Mouse (Mus musculus) Patski (cell line): ENCODE results near the gene Pusl1. TPM values are rescaled to one million over a fixed set of nuclear protein-coding genes. Genes with fewer than 3 reads are reported as not detected.

Source experiments
- ATAC-seq: fragments of 100-300 bp; one replicate; pipeline ENCODE4 v1.8.0; 2021
- CTCF ChIA-PET: fragments of 350-600 bp; sonication (Branson Sonifier 250); formaldehyde crosslinking; loops from one replicate; lab custom pipeline; 2022; ENCODE audit warnings: inconsistent platforms; lab: Charles Lee
- POLR2A ChIA-PET: fragments of 350-600 bp; sonication (Branson Sonifier 250); formaldehyde crosslinking; loops from one replicate; lab custom pipeline; 2022; ENCODE audit warnings: antibody characterized with exemption, inconsistent platforms; lab: Charles Lee
- DNase-seq: peaks from one replicate; pipeline ENCODE4 v3.0.0-alpha.2; 2011; ENCODE audit warnings: low read depth, low spot score
- H3K27me3 ChIP-seq: fragments of 371-371 bp; one replicate; pipeline ENCODE4 v1.5.1; 2021
- CTCF ChIP-seq: fragments of 100-300 bp; IDR thresholded peaks from one replicate; pipeline ENCODE4 v1.5.1; 2021
- in situ Hi-C: fragments of 300-500 bp; cut with MboI; formaldehyde crosslinking; loops from 3 replicates; pipeline ENCODE4 v1.11.1; 2018; ENCODE audit warnings: low pct_unique_long_range_greater_than_20kb, mixed read lengths
- polyA plus RNA-seq: library from polyadenylated mRNA; unstranded; gene quantifications from one replicate; pipeline ENCODE4 v1.2.3, GENCODE M21; 2021

Gene Pusl1
- 22.4 TPM for polyA plus RNA-seq

DNA sequence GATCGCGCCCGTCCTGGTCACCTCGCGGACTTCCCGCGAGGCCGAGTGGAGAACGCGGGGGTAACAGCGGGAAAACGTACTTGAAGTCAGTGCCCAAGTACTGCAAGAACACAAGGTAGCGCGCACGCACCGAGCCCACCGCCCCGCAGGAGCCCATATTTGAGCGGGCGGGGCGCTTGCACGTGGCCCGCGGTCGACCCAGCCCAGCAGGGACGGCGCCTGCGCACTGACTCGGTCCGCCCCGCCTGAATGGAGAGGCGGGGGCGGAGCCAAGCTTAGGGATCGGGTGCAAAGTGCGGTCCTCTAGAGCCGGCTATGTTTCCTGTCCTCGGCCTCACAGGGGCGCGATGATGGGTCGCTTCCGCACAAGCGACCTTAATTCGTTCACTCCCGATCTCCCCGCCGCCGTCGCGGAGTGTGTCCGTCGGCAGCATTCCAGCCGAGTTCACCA lies at the start of gene Pusl1, which contains the start of gene Acap3:
Pusl1 (minus strand) TSS at position 231 of the 451 bp plus-strand sequence.
Acap3 (plus strand) TSS at position 272 of the 451 bp plus-strand sequence.
- no peak for TF ChIP-seq CTCF
- in situ Hi-C loops, result loop anchor here (5.0 kb wide), 1 partner anchor 59 kb away; the partner anchor contains the start of gene Aurkaip1
- ATAC-seq (peak; percentile 59), DNase-seq (no peak)
- no peaks in the 10 kb centered on the region for H3K27me3 ChIP-seq
- ChIA-PET CTCF (no interaction called here), POLR2A (no interaction called here)

DNA sequence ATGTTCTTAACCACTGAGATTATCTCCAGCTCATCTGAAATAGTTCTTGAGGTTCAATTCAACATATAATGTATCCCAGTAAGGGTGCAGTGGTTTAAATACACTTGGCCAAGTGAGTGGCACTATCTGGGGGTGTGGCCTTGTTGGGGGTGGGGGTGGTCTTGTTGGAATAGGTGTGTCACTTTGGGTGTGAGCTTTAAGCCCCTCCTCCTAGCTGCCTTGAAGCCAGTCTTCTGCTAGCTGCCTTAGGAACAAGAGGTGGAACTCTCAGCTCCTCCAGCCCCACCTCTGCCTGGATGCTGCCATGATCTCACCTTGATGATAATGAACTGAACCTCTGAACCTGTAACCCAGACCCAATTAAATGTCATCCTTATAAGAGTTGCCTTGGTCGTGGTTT lies 40.5 kb upstream of the Pusl1 start:
- no peak for TF ChIP-seq CTCF
- no peak for ATAC-seq
- ChIA-PET CTCF (interaction anchor here (1.1 kb wide), 1 partner anchor 193 kb away, joined by 3 read pairs; no protein-coding TSS in a partner anchor), POLR2A (no interaction called here)
- in situ Hi-C loops, result no loop called here
- DNase-seq, result no peak
- H3K27me3 ChIP-seq, result no peaks in the 10 kb centered on the region

DNA sequence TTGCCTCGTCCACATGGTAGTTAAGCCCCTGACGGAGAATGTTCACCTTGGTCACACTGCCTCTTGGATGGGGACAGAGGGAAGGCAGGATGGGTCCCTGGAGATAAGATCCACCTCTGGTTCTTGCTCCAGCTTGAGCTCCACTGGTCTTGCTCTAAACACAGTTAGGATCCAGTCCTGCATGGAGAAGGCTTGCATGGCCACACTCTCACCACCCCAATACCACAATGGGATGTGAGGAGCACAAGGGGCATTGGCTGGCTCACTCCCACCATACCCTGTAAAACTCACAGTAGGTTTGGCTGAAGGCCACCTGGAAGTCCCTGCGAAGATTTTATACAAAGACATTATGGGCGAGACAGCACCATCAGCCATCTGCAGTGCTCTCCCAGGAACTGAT lies 17.2 kb upstream of the Pusl1 start:
- no peak for ATAC-seq
- CTCF ChIA-PET, result interaction anchor here (1.3 kb wide), 1 partner anchor 39 kb away, joined by 4 read pairs; no protein-coding TSS in a partner anchor
- no peaks in the 10 kb centered on the region for H3K27me3 ChIP-seq
- no peak for TF ChIP-seq CTCF
- no peak for DNase-seq
- in situ Hi-C loops, result loop anchor here (5.0 kb wide), 1 partner anchor 34 kb away; the partner anchor contains the start of gene Ube2j2
- POLR2A ChIA-PET, result no interaction called here

DNA sequence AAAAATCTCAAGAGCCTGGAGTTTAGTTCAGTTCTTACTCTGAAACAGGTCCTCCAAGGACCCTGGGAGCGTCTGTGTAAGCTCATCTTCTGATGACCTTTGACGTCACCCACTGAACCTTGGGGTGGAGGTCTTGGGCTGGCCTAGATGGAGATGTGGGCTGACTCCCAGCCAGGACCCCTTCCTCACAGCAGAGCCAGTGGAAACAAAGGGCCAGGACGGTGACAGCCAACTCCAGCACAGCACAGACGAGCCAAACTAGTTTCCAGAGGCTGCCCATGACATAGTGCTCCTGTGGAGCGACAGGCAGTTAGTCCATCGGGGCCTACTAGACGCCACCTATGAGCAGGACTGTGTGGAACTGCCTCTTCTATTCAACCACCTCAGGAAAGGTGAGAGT lies 16.7 kb upstream of the Pusl1 start:
- in situ Hi-C loops, result loop anchor here (5.0 kb wide), 1 partner anchor 34 kb away; the partner anchor contains the start of gene Ube2j2

DNA sequence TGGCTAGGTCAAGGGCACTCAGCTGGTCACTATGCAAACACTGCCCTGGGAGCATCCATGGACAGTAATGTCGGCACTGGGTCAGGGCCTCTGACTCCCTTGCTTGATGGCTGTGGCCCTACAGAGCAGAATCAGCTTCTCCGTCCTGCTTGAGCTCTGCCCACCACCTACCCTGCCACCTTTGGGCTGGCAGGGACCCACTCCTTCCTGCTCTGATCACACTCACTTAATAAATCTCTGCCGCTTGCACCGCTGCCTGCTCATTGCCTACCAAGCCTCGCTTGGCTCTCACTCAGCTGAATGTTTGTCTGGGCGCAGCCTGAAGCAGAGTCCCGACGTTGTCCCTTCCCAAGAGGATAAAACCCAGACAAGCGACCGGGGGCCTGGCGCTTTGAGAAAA lies 15.4 kb upstream of the Pusl1 start:
- no peaks in the 10 kb centered on the region for H3K27me3 ChIP-seq
- in situ Hi-C loops, result loop anchor here (5.0 kb wide), 1 partner anchor 35 kb away; the partner anchor contains the start of gene Ube2j2
- no peak for DNase-seq
- CTCF ChIA-PET, result no interaction called here
- no peak for ATAC-seq
- TF ChIP-seq CTCF, result no peak
- POLR2A ChIA-PET, result no interaction called here

More for the DNA sequence above, 16.7 kb upstream of the Pusl1 start:
- no peak for TF ChIP-seq CTCF
- DNase-seq (no peak), ATAC-seq (no peak)
- H3K27me3 ChIP-seq, result no peaks in the 10 kb centered on the region
- ChIA-PET POLR2A (no interaction called here), CTCF (interaction anchor here (1.3 kb wide), 1 partner anchor 40 kb away, joined by 4 read pairs; no protein-coding TSS in a partner anchor)

DNA sequence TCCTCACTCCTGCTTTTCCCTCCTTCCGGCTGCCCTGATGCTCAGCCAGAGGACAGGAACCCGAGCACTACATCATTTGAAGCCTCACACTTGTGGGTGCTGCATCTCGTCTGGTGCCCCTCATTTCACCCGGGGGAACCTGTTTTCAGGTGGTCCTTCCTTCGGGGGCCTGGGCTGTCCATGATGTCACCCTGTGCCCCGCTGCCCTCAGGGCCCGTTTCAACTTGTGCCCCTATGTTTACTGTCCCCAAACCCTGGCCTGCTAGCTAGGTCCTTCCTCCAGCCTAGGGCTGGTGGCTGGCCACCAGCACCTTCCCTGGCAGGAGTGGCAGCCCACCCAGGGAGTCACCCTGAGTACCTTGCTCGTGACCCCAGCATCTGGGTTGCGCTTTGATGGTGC lies 14.5 kb upstream of the Pusl1 start:
- TF ChIP-seq CTCF, result no peak
- ATAC-seq (no peak), DNase-seq (no peak)
- in situ Hi-C loops, result loop anchor here (5.0 kb wide), 1 partner anchor 36 kb away; the partner anchor contains the start of gene Ube2j2
- CTCF ChIA-PET, result no interaction called here
- H3K27me3 ChIP-seq, result no peaks in the 10 kb centered on the region
- POLR2A ChIA-PET, result no interaction called here

DNA sequence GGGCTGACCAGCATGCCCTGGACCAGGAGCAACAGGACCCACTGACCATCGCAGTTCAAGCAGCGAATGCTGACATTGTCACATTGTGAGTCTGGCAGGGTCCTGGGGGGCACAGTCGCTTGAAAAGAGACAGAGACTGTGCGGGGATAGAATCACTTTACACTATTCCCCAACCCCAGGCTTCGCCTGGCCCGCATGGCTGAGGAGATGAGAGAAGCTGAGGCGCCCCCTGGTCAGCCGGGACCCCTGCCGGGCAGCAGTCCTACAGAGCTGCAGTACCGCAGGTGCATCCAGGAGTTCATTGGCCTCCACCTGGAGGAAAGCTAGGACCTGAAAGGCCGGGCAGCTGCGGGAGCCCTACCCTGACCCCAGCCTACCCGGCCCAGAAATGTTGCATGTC lies 14.1 kb upstream of the Pusl1 start:
- TF ChIP-seq CTCF, result no peak
- no peak for ATAC-seq
- H3K27me3 ChIP-seq, result no peaks in the 10 kb centered on the region
- ChIA-PET CTCF (no interaction called here), POLR2A (no interaction called here)
- in situ Hi-C loops, result loop anchor here (5.0 kb wide), 1 partner anchor 37 kb away; the partner anchor contains the start of gene Ube2j2
- DNase-seq, result no peak

DNA sequence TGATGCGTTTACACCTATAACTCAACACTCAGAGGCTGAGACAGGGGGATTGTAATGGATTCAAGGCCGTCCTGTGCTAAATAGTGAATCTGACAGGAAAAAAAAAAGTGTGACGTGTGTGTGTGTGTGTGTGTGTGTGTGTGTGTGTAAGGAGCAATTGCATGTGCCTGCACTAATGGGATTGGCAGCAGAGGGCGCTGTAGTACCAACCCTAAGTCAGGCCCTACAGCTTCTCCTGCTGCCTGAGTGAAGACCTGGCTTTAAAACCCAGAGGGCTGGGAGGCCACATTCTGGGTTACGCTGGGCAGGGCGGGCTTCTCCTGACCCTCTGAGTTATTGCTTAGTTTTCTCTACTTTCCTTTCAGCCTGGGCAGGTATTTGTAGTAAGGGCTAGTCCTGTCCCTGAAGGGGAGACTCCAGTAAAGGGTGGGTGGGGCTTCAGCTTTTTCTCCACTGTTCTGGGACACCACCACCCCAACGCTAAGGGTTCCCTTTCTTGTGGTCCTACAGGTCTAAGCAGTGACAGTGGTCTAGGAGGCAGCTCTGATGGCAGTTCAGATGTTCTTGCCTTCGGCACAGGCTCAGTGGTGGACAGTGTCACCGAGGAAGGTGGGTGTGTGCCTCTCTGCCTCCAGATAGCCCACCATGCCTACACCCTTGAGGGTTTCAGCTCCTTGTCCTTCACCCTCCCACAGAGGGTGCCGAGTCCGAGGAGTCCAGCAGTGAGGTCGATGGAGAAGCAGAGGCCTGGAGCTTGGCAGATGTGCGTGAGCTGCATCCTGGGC lies 12.9 kb upstream of the Pusl1 start:
- POLR2A ChIA-PET, result no interaction called here
- ATAC-seq (no peak), DNase-seq (no peak)
- H3K27me3 ChIP-seq, result no peaks in the 10 kb centered on the region
- no peak for TF ChIP-seq CTCF
- CTCF ChIA-PET, result no interaction called here
- in situ Hi-C loops, result loop anchor here (5.0 kb wide), 1 partner anchor 38 kb away; the partner anchor contains the start of gene Ube2j2

DNA sequence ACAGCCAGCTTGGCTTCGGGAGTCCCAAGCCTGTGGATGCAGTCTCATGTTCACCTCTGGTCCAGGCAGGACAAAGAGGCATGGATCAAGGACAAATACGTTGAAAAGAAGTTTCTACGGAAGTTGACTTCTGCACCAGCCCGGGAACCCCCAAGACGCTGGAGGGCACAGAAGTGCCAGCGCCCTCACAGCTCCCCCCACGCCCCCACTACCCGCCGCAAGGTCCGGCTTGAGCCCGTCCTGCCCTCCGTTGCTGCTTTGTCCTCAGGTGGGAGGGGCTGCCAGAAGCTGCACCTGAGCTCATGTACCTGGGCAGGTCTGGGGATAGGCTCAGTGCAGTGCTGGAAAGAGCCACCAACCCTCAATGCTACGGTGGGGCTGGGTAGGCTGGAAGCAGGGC lies 11.7 kb upstream of the Pusl1 start:
- no peaks in the 10 kb centered on the region for H3K27me3 ChIP-seq
- ATAC-seq, result no peak
- POLR2A ChIA-PET, result no interaction called here
- TF ChIP-seq CTCF, result no peak
- DNase-seq, result no peak
- CTCF ChIA-PET, result no interaction called here
- in situ Hi-C loops, result no loop called here

DNA sequence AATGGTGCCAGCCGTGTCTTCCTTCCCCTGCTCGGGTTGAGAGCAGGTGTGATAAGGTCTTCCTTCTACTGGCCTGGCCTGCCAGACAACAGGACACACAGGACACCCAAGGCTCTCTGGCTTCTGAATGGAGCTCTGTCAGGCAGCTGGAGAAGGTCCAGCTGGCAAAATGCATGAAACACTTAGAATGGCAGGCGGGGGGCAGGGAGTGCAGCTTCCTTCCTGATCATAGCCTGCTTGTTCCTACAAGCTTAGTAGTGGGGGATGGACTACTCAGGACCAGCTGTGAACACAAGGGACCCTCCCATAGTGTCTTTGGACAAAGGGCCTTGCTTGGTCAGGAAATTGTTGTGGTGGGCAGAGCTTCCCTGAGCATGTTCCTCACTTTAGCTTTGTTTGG lies 9.6 kb upstream of the Pusl1 start:
- in situ Hi-C loops, result no loop called here
- DNase-seq (no peak), ATAC-seq (no peak)
- ChIA-PET CTCF (interaction anchor here (1.1 kb wide), 1 partner anchor 120 kb away, joined by 3 read pairs; no protein-coding TSS in a partner anchor), POLR2A (no interaction called here)
- no peaks in the 10 kb centered on the region for H3K27me3 ChIP-seq
- TF ChIP-seq CTCF, result no peak

DNA sequence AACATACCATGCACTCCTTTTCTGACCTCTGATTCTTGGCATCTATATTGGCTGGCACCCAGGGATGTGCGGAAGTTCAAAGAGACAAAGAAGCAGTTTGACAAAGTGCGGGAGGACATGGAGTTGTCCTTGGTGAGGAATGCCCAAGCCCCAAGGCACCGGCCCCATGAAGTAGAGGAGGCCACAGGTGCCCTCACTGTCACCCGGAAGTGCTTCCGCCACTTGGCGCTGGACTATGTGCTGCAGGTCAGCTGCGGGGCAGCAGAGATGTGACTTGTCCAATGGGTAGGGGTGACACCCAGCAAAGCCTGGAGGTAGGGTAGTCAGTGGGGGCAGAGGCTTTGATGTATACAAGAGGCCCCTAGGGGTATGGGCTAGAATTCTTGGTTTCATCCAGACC lies 7.8 kb upstream of the Pusl1 start:
- ATAC-seq (no peak), DNase-seq (no peak)
- no peaks in the 10 kb centered on the region for H3K27me3 ChIP-seq
- ChIA-PET CTCF (no interaction called here), POLR2A (no interaction called here)
- no peak for TF ChIP-seq CTCF
- in situ Hi-C loops, result no loop called here
